Mouse (Mus musculus) Muller cell, postnatal 12 days (primary cell): ENCODE data around the gene Pou2f2.

ENCODE experiments used
- DNase-seq: peaks from one replicate; pipeline ENCODE4 v3.0.0-alpha.2; 2015; ENCODE audit errors: inconsistent ontology term

Pou2f2 gene

GRCm38 (mm10) chr7:25105411-25106160 lies 73.9 kb downstream of the Pou2f2 start:
- peak; percentile 65 for DNase-seq

GRCm38 (mm10) chr7:25099581-25099980 lies 79.9 kb downstream of the Pou2f2 start:
- DNase-seq = no peak

GRCm38 (mm10) chr7:25098169-25098568 lies 81.4 kb downstream of the Pou2f2 start:
- no peak for DNase-seq

GRCm38 (mm10) chr7:25089875-25090274 lies 89.7 kb downstream of the Pou2f2 start:
- DNase-seq = no peak

- no peak for DNase-seq
Observed at GRCm38 (mm10) chr7:25088968-25089367, 90.6 kb downstream of the Pou2f2 start.

- DNase-seq = no peak
Observed at GRCm38 (mm10) chr7:25088531-25088930, 91.0 kb downstream of the Pou2f2 start.

- no peak for DNase-seq
Observed at GRCm38 (mm10) chr7:25087972-25088371, 91.6 kb downstream of the Pou2f2 start.

GRCm38 (mm10) chr7:25087256-25087912 lies 92.1 kb downstream of the Pou2f2 start:
- DNase-seq = no peak

- no peak for DNase-seq
Observed at GRCm38 (mm10) chr7:25086656-25087055, 92.9 kb downstream of the Pou2f2 start.

- DNase-seq = no peak
Observed at GRCm38 (mm10) chr7:25084621-25085020, 94.9 kb downstream of the Pou2f2 start.

GRCm38 (mm10) chr7:25082510-25082909 lies 97.0 kb downstream of the Pou2f2 start:
- DNase-seq = peak; percentile 40

GRCm38 (mm10) chr7:25080431-25080830 lies 99.1 kb downstream of the Pou2f2 start:
- no peak for DNase-seq

GRCm38 (mm10) chr7:25079496-25080026 lies 100.0 kb downstream of the Pou2f2 start:
- DNase-seq = no peak

- DNase-seq = no peak
Observed at GRCm38 (mm10) chr7:25077414-25077755, 102.1 kb downstream of the Pou2f2 start.

- DNase-seq = peak; percentile 100
Observed at GRCm38 (mm10) chr7:25076663-25077413, 102.7 kb downstream of the Pou2f2 start.

- no peak for DNase-seq
Observed at GRCm38 (mm10) chr7:25076296-25076662, 103.2 kb downstream of the Pou2f2 start.

GRCm38 (mm10) chr7:25073924-25074323 lies 105.6 kb downstream of the Pou2f2 start:
- no peak for DNase-seq

GRCm38 (mm10) chr7:25072716-25073390 lies 106.7 kb downstream of the Pou2f2 start:
- peak; percentile 94 for DNase-seq

- DNase-seq = peak; percentile 36
Observed at GRCm38 (mm10) chr7:25071979-25072715, 107.4 kb downstream of the Pou2f2 start, which contains the start of the genes Grik5 and Zfp574. Gene Grik5, minus strand, starts transcription at chr7:25072346. Gene Zfp574, plus strand, starts transcription at chr7:25072567.

GRCm38 (mm10) chr7:25068724-25069123 lies 110.8 kb downstream of the Pou2f2 start:
- no peak for DNase-seq
